Mouse (Mus musculus) heart, adult 2 months (tissue): ENCODE data around the gene 2210418O10Rik. TPM values are rescaled to one million over a fixed set of nuclear protein-coding genes. Genes with fewer than 3 reads are reported as not detected.
"Not testable (repeated sequence)": the region's sequence is repeated elsewhere in the genome, so short reads cannot be mapped to it uniquely, and the experiment has no call there.

ENCODE experiments used
- DNase-seq, 2 experiments: peaks; one replicate each; pipeline ENCODE4 v3.0.0; 2021
- H3K27ac ChIP-seq: fragments of 200-600 bp; 2 replicates; pipeline ENCODE4 v1.8.1; 2022
- H3K27me3 ChIP-seq: fragments of 200-500 bp; 2 replicates; pipeline ENCODE4 v1.6.1; 2012; ENCODE audit warnings: mild to moderate bottlenecking, low read length, inconsistent platforms, mixed read lengths; ENCODE audit not compliant: control insufficient read depth, insufficient read depth
- H3K36me3 ChIP-seq: fragments of 200-500 bp; 2 replicates; pipeline ENCODE4 v1.6.1; 2012; ENCODE audit warnings: low read length, inconsistent platforms; ENCODE audit not compliant: control insufficient read depth, insufficient read depth
- H3K4me1 ChIP-seq: fragments of 200-500 bp; 2 replicates; pipeline ENCODE4 v1.6.1; 2011; ENCODE audit warnings: low read length; ENCODE audit not compliant: control insufficient read depth, insufficient read depth
- H3K4me3 ChIP-seq: fragments of 200-600 bp; 2 replicates; pipeline ENCODE4 v1.8.1; 2022
- H3K79me2 ChIP-seq: fragments of 200-500 bp; replicated peaks from 2 replicates; pipeline ENCODE4 v1.6.1; 2012; ENCODE audit warnings: mild to moderate bottlenecking, inconsistent platforms, low read length, moderate library complexity, mixed read lengths; ENCODE audit not compliant: control insufficient read depth, insufficient read depth
- H3K9ac ChIP-seq: fragments of 200-500 bp; 2 replicates; pipeline ENCODE4 v1.6.1; 2012; ENCODE audit warnings: low read depth, mild to moderate bottlenecking, control low read depth, inconsistent platforms, low read length, mixed read lengths
- WGBS: fragments of 180-500 bp; shearing (Covaris S2); methylation state at CpG from one replicate; pipeline ENCODE4 v1.1.7; 2018; 5-methylcytosine and 5-hydroxymethylcytosine counted together
- intact Hi-C: fragments of 180-260 bp; cut with DNase I; formaldehyde crosslinking; loops from one replicate; pipeline ENCODE4 v1.15.1; 2025
- long read RNA-seq: library from polyadenylated mRNA; stranded (forward); transcript quantifications from one replicate; pipeline ENCODE4 v2.0.0, GENCODE M21; 2021
- polyA plus RNA-seq: library from polyadenylated mRNA; depleted of rRNA; stranded (reverse); fragments of >200 nt; gene quantifications from 2 replicates; pipeline ENCODE4 v1.2.3, GENCODE M21; 2012; rRNA removed
- total RNA-seq, 2 experiments: library from RNA; stranded (reverse); gene quantifications; 2 replicates each; pipeline ENCODE4 v1.2.3; 2021

2210418O10Rik gene
- total RNA-seq (1 to 10 TPM; 2.0 to 3.2 TPM), polyA plus RNA-seq (0.04 TPM in 1 of 2 replicates, not detected in the other)
- long read RNA-seq, partial matches to known transcripts = 0 of 2 reads
- long read RNA-seq, other reads (novel, unspliced or antisense) = 1 of 2 reads

GRCm38 (mm10) chr2:176226269-176226668 is at the start of gene 2210418O10Rik:
2210418O10Rik (plus strand) TSS chr2:176226569.
- H3K27ac ChIP-seq, H3K79me2 ChIP-seq, intact Hi-C loops, H3K27me3 ChIP-seq, H3K4me3 ChIP-seq, H3K9ac ChIP-seq, DNase-seq, H3K4me1 ChIP-seq, H3K36me3 ChIP-seq: not testable (repeated sequence)
- WGBS = no CpG with 5 or more reads among the region's 2 CpGs

GRCm38 (mm10) chr2:176248519-176248918 is 22.1 kb downstream of the 2210418O10Rik start:
- H3K79me2 ChIP-seq, H3K27ac ChIP-seq, H3K4me3 ChIP-seq, H3K4me1 ChIP-seq, H3K9ac ChIP-seq, H3K27me3 ChIP-seq, DNase-seq, H3K36me3 ChIP-seq, intact Hi-C loops: not testable (repeated sequence)
- no CpG with 5 or more reads among the region's 1 CpGs for WGBS

Other genes starting within 250 kb of the 2210418O10Rik start
- 10 to 100 TPM; 22.5 to 25.9 TPM for gene Gm2004, start 76.7 kb upstream of the 2210418O10Rik start, total RNA-seq
- gene Gm2004, start 76.7 kb upstream of the 2210418O10Rik start, polyA plus RNA-seq = 0.18 and 2.3 TPM in 2 replicates
- not detected for gene Gm11009, start 92.9 kb downstream of the 2210418O10Rik start, total RNA-seq
- not detected in 2 replicates for gene Gm11009, start 92.9 kb downstream of the 2210418O10Rik start, polyA plus RNA-seq
- 10 to 100 TPM; 28.7 to 36.3 TPM for gene Gm14435, start 197.0 kb downstream of the 2210418O10Rik start, total RNA-seq
- 0.85 and 3.4 TPM in 2 replicates for gene Gm14435, start 197.0 kb downstream of the 2210418O10Rik start, polyA plus RNA-seq